Mouse (Mus musculus) retina, adult 2 months (tissue): ENCODE data around the gene Cd3e.
"Not testable (repeated sequence)": the region's sequence is repeated elsewhere in the genome, so short reads cannot be mapped to it uniquely, and the experiment has no call there.

Experiments
- DNase-seq: peaks from one replicate; pipeline ENCODE4 v3.0.0-alpha.2; 2012; ENCODE audit warnings: low read depth, low spot score

Cd3e gene

DNA sequence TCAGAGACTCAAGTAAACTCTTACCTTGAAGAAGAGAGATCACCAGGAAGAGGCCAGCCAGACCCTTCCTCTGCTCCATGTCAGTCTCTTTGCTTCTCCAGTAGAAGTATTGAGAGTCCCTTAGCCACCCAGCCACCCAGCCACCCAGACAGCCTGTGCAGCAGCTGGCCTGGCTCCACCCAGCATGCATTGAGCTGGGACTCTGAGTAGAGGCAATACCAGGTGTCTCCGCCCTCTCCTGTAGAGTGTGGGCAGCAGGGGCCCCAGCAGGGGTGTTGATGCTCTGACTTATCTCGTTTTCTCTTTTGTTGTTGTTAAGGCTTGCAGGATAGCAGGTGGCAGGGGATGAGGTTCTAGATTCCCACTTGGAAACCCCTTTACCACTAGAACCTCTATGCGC, 29.2 kb downstream of the Cd3e start, which contains the start of gene Cd3g:
Gene Cd3g (minus strand): TSS at position 190 of the 400 bp plus-strand sequence.
- no peak for DNase-seq

DNA sequence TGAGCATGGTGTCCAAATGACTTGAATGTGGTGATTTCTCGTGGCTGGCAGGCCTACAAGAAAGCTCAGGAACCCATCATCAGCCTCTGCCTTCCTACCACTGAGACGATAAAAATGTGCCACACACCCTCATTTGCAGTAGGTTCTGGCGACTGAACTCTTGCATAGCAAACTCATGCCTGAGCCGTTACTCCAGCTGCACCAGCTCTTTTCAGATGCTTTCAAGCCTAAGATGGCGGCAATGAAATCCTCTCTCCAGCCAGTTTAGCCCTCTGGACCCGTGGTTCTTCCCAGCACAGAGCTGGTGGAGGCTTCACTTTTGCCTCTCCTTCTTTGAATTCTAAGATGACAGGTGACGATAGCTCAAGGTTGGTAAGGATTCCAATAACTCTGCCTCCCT, 29.6 kb downstream of the Cd3e start:
- DNase-seq: no peak

DNA sequence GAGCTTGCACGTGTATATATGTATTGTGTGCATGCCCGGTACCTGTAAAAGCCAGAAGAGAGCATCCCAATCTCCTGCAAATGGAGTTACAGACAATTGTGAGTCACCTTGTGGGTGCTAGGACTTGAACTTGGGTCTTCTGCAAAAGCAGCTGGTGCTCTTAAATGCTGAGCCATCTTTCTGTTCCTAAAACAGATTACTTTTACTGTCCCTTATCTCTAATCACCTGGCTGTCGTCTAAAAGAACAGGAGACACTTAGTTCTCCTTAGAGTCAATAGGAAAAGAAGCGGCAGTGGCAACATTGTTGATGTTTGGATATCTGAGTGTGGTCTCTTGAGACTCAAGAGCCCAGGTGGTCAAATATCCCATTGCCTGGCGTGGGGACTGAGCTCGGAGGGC, 31.6 kb downstream of the Cd3e start:
- DNase-seq: no peak

DNA sequence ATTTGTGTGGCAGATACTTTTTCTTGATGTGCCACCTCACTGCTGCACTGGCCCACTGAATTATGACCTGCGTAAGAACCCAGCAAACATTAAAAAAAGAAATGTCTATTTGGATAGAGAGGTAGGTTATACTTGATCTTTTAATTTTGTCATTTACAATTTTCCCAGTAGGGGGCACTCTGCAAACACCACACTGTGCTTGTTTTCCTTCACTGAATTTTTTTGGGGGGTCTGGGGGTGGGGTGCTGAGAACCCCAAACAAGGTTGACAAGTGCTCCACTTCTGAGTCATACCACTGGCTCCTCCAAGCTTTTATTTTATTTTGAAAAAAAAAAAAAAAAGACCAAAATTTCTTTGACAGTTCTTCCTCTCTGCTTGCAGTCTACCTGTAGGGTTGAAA, 40.0 kb downstream of the Cd3e start:
- no peak for DNase-seq

DNA sequence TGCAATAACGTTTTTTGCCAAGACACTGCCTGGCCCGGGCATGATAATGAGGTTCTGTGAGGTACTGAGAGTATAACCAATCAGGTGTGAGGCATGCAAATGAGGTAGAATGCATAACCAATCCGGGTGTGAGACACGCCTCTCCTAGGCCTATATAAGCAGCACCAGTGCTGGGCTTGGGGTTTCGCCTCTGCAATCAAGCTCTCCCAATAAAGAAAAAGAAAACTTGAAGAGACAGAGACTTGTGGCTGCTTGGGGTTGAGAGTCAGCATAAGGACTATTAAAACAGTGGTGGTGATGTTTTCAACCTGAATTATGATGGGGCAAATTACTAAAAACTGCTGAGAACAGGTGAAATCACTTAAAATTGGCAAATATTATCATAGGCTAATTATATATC, 41.7 kb downstream of the Cd3e start:
- DNase-seq: not testable (repeated sequence)

DNA sequence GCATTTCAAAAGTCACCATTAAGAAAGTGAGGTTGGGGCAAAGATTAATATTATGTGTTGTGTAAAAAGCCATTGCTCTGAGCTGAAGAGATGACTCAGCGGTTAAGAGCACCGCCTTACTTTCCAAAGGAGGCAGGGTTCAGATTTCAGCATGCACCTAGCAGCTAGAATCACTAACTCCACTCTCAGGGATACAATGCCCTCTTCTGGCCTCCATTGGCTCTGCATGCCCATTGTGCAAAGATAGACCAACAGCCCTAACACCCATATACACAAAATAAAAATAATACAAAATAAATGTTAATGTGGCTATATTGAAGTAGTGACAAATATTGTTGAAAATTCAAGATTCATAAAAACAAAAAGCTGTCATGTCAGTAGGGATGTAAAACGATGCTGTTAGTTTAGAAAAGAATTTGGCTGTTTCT, 42.6 kb downstream of the Cd3e start:
- DNase-seq: peak; percentile 43

DNA sequence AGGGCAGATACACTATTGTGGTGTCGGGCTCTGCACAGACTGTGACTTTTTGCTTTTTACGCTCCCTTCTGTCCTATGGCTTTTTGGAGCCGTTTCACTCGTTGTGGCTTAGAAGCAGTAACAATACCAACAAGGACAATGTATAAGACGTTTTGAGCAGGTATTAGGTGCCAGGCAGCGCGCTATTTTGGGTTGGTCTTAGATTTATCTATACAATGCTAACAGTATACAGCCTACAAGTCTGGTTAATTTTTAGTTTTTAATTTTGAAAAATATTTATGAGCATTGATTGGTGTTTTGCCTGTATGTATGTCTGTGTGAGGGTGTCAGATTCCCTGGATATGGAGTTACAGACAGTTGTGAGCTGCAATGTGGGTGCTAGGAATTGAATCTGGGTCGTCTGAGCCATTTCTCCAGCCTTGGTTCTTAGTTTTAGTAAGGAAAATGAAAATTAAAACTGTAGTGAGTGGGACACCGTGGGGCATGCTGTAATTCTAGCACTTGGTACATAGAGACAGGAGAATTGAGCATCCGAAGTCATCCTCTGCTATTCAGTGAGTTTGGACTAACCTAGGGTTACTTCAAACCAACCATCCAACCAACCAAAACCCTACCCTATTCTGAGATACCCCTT, 43.5 kb downstream of the Cd3e start:
- DNase-seq: no peak

DNA sequence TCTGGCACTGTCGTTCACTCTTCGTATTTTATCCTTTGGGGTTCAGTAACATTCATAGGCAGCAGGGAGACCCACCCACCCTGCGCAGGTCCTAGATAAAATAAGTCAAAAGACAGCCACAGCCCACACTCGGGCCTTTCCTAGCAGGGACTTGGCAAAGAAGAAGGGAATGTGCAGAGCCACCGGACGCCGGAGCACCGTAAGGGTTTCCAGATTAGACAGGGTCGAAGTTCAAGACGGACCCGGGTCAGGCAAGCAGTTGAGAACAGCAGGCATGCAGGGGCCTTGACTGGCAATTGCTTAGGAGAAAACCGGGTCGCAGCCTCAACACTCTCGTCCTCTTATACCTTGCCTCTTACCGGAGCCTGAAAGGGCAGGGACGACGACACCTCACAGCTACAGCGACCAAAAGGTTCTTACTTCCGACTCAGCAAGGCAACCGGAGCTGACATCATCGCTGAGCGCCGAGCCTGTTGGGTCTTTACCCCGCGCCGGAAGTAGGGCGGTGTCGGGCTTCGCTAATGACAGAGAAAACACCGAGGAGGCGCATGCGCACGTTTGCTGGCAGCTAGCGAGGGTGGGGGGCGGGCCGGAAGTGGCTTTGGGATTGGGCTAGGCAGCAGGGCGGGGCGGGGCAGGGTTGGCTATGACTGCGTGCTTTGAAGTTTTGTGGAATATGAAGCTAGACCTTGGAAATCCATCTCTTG, 44.1 kb downstream of the Cd3e start, which contains the start of gene Ube4a:
Gene Ube4a (minus strand): TSS at position 475 of the 707 bp plus-strand sequence.
- DNase-seq: peak; percentile 99

DNA sequence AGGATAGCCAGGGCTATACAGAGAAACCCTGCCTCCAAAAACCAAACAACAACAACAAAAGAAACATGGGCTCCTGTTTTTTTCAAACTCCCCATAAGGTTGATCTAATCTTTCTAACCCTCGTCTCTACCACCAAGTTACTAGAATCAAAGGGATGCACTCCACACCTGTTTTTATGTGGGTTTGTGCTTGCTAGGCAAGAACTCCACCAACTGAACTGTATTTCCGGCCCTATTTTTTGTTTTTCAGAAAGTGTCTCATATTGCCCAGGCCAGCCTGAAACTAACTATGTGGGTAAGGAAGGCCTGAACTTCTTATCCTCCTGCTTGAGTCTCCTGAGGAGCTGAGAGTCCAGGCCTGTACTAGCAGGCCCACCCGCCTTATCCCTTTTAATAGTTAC, 55.0 kb downstream of the Cd3e start:
- DNase-seq: no peak
